1 mouse cellular context compared by ENCODE assay signal in the genomic region with DNA sequence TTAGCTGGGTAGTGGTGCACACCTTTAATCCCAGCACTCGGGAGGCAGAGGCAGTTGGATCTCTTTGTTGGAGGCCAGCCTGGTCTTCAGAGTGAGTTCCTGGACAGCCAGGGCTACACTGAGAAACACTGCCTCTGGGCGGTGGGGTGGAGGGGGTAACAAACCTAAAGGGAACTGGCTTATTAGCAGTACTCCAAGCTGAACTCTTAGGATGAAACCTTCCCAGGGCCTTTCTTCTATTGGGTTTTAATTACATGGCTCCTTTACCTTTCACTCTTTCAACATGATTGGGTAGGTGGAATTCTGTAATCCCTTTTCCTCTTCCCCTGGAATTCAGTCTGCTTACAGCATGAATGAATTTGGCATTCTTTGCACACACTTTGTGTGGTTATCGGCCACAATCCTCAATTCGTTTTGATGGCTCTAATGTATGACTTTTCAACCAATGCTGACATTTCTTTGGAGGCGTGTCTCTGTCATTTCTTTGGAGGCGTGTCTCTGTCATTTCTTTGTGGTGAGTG.
TF ChIP-seq lines count a peak whose summit lies in the region.

No protein-coding gene starts in this region.

TF ChIP-seq in MEL, 35 proteins besides CTCF, POLR2A, EP300 and RAD21:
- peak; percentile 31; the same call in 1 of the 2 replicates for TF ChIP-seq SIN3A (IDR thresholded peaks at IDR 0.05; ENCODE audit: low read length)
- TF ChIP-seq MXI1 (IDR thresholded peaks at IDR 0.05; ENCODE audit: low read depth, low read length), result 0 out of 2 replicates have a peak, but pooled peaks have one; percentile 33
- no peak for TF ChIP-seq ZMIZ1 (IDR thresholded peaks at IDR 0.05; ENCODE audit: low read depth, low read length)
- no peak for TF ChIP-seq RCOR1 (IDR thresholded peaks at IDR 0.05; ENCODE audit: low read depth, low read length)
